Mouse (Mus musculus) ES-E14 (cell line): ENCODE results near the gene Cdh26. TPM values are rescaled to one million over a fixed set of nuclear protein-coding genes. Genes with fewer than 3 reads are reported as not detected.

Experiments
- DNase-seq: peaks from one replicate; pipeline ENCODE4 v3.0.0-alpha.2; 2013; ENCODE audit warnings: low read depth, low spot score
- H3K27ac ChIP-seq: 2 replicates; pipeline ENCODE4 v1.5.1; 2012; ENCODE audit warnings: low read depth, mild to moderate bottlenecking, low read length, moderate library complexity, mixed read lengths; ENCODE audit not compliant: poor library complexity, insufficient read depth, severe bottlenecking
- H3K36me3 ChIP-seq: 2 replicates; pipeline ENCODE4 v1.6.1; 2012; ENCODE audit warnings: mild to moderate bottlenecking, low read length, moderate library complexity, mixed read lengths; ENCODE audit not compliant: control insufficient read depth, poor library complexity, insufficient read depth, severe bottlenecking
- H3K4me1 ChIP-seq, 2 experiments: fragments of 150-350 bp in 1 of 2; sonication (generic) in 1 of 2; 2 replicates each; pipeline ENCODE4 v1.6.1; 2012; ENCODE audit warnings: low read length in 2 of 2, mild to moderate bottlenecking in 1 of 2, mixed read lengths in 1 of 2; ENCODE audit not compliant: control insufficient read depth in 2 of 2, insufficient read depth in 2 of 2, poor library complexity in 1 of 2
- H3K4me3 ChIP-seq, 2 experiments: fragments of 150-350 bp in 1 of 2; sonication (generic) in 1 of 2; 2 replicates each; pipeline ENCODE4 v1.5.1; 2012; ENCODE audit warnings: low read length in 2 of 2, low read depth in 1 of 2, mild to moderate bottlenecking in 1 of 2, mixed read lengths in 1 of 2; ENCODE audit not compliant: insufficient read depth in 1 of 2, poor library complexity in 1 of 2, severe bottlenecking in 1 of 2
- H3K9ac ChIP-seq: 2 replicates; pipeline ENCODE4 v1.6.1; 2012; ENCODE audit warnings: low read depth, mild to moderate bottlenecking, low read length, mixed read lengths; ENCODE audit not compliant: poor library complexity, insufficient read depth, severe bottlenecking
- H3K9me3 ChIP-seq: fragments of 150-350 bp; sonication (generic); 2 replicates; pipeline ENCODE4 v1.6.1; 2012; ENCODE audit warnings: low read depth, mild to moderate bottlenecking, low read length; ENCODE audit not compliant: control insufficient read depth, insufficient read depth
- CHD2 ChIP-seq: IDR thresholded peaks from 2 replicates; pipeline ENCODE4 v1.6.1; 2014; ENCODE audit warnings: mild to moderate bottlenecking, low read depth, low read length, inconsistent platforms
- HCFC1 ChIP-seq: IDR thresholded peaks from 2 replicates; pipeline ENCODE4 v1.6.1; 2012; ENCODE audit warnings: low read length, inconsistent platforms, borderline replicate concordance; ENCODE audit not compliant: insufficient read depth
- MAFK ChIP-seq: IDR thresholded peaks from 2 replicates; pipeline ENCODE4 v1.6.1; 2014; ENCODE audit warnings: mild to moderate bottlenecking, low read depth, low read length, inconsistent platforms; ENCODE audit not compliant: insufficient read depth
- ZC3H11A ChIP-seq: IDR thresholded peaks from 2 replicates; pipeline ENCODE4 v1.6.1; 2012; ENCODE audit warnings: low read depth, mild to moderate bottlenecking, inconsistent platforms, low read length, borderline replicate concordance
- ZNF384 ChIP-seq: IDR thresholded peaks from 2 replicates; pipeline ENCODE4 v1.6.1; 2012; ENCODE audit warnings: low read depth, low read length, inconsistent platforms
- in situ Hi-C, 2 experiments: fragments of 600-800 bp; cut with MboI; formaldehyde crosslinking; loops; one replicate each; pipeline ENCODE4 v1.15.1; 2025; ENCODE audit warnings: low sequenced_read_pairs in 2 of 2, inconsistent platforms in 1 of 2; ENCODE audit not compliant: unreplicated experiment in 2 of 2
- total RNA-seq: library from RNA; depleted of rRNA; stranded (reverse); fragments of 300-350 nt; gene quantifications from 2 replicates; pipeline ENCODE4 v1.2.3, GENCODE M21; 2012

Gene Cdh26
- total RNA-seq, 1 experiment = 0.22 TPM

- in situ Hi-C loops = no loop called here
- DNase-seq = peak; percentile 48
- Histone ChIP-seq H3K27ac (no peak overlapping the region), H3K4me3 (no peak overlapping the region), H3K9me3 (no peaks in the 10 kb centered on the region), H3K9ac (no peak overlapping the region), H3K36me3 (no peaks in the 10 kb centered on the region), H3K4me1 (no peaks in the 10 kb centered on the region)
- no peak for TF ChIP-seq MAFK
- peak; percentile 87 for TF ChIP-seq ZC3H11A
Measured at GRCm38 (mm10) chr2:178507379-178508014, 77.2 kb downstream of the Cdh26 start.

- H3K27ac ChIP-seq = no peak overlapping the region
- no peak overlapping the region for H3K4me3 ChIP-seq
- in situ Hi-C loops = no loop called here
Measured at GRCm38 (mm10) chr2:178508279-178508678, 77.9 kb downstream of the Cdh26 start.

GRCm38 (mm10) chr2:178513043-178513442 lies 82.7 kb downstream of the Cdh26 start:
- no peak for TF ChIP-seq MAFK
- TF ChIP-seq ZC3H11A = no peak
- TF ChIP-seq HCFC1 = no peak
- peak; percentile 43 for DNase-seq
- H3K36me3 ChIP-seq = no peaks in the 10 kb centered on the region
- H3K4me3 ChIP-seq = peak overlapping the region in 1 of 2 experiments; percentile 44; a peak in 2 of 4 replicates
- H3K4me1 ChIP-seq = no peaks in the 10 kb centered on the region
- in situ Hi-C loops = no loop called here
- no peaks in the 10 kb centered on the region for H3K9me3 ChIP-seq
- H3K27ac ChIP-seq = no peak overlapping the region
- no peak overlapping the region for H3K9ac ChIP-seq

More at GRCm38 (mm10) chr2:178508279-178508678, 77.9 kb downstream of the Cdh26 start:
- TF ChIP-seq MAFK = no peak
- no peak for TF ChIP-seq ZNF384
- no peak for TF ChIP-seq ZC3H11A
- no peaks in the 10 kb centered on the region for H3K36me3 ChIP-seq
- no peaks in the 10 kb centered on the region for H3K4me1 ChIP-seq
- no peak for DNase-seq
- H3K9ac ChIP-seq = no peak overlapping the region
- no peaks in the 10 kb centered on the region for H3K9me3 ChIP-seq

- TF ChIP-seq ZNF384 (no peak), ZC3H11A (no peak), MAFK (no peak), CHD2 (no peak), HCFC1 (no peak)
- no peak overlapping the region for H3K27ac ChIP-seq
- no peaks in the 10 kb centered on the region for H3K4me1 ChIP-seq
- in situ Hi-C loops = no loop called here
- no peaks in the 10 kb centered on the region for H3K9me3 ChIP-seq
- no peak for DNase-seq
- H3K4me3 ChIP-seq = peak overlapping the region; percentile 20 to 44; a peak in 3 of 4 replicates
- no peaks in the 10 kb centered on the region for H3K36me3 ChIP-seq
- H3K9ac ChIP-seq = no peak overlapping the region
Measured at GRCm38 (mm10) chr2:178513636-178514071, 83.3 kb downstream of the Cdh26 start.

GRCm38 (mm10) chr2:178516421-178516820 lies 86.1 kb downstream of the Cdh26 start:
- DNase-seq = no peak

More at GRCm38 (mm10) chr2:178516421-178516820, 86.1 kb downstream of the Cdh26 start:
- Histone ChIP-seq H3K27ac (no peak overlapping the region), H3K4me1 (no peaks in the 10 kb centered on the region), H3K36me3 (no peaks in the 10 kb centered on the region), H3K9ac (no peak overlapping the region), H3K4me3 (no peak overlapping the region), H3K9me3 (no peaks in the 10 kb centered on the region)
- in situ Hi-C loops = no loop called here
- no peak for TF ChIP-seq ZNF384
- no peak for TF ChIP-seq HCFC1
- no peak for TF ChIP-seq MAFK
- TF ChIP-seq CHD2 = no peak
- no peak for TF ChIP-seq ZC3H11A
